Mouse (Mus musculus): Measurements from ENCODE around the gene Mecom. TPM values are rescaled to one million over a fixed set of nuclear protein-coding genes. Genes with fewer than 3 reads are reported as not detected.

Gene Mecom
- total and polyA plus RNA-seq, 3 experiments, result not detected

- no peak for TF ChIP-seq TCF12 (IDR thresholded peaks at IDR 0.05; ENCODE audit: low read depth, low read length)
- TF ChIP-seq POLR2AphosphoS2 (IDR thresholded peaks at IDR 0.05; ENCODE audit: low read depth, low read length), result no peak
- TF ChIP-seq MXI1 (IDR thresholded peaks at IDR 0.05; ENCODE audit: low read depth, low read length), result no peak
- TF ChIP-seq POLR2A (IDR thresholded peaks at IDR 0.05; ENCODE audit: low read depth, low read length), result no peak
- TF ChIP-seq E2F4 (IDR thresholded peaks at IDR 0.05; ENCODE audit: insufficient replicate concordance, low read depth, low read length), result no peak
- TF ChIP-seq ZKSCAN1 (IDR thresholded peaks at IDR 0.05; ENCODE audit: borderline replicate concordance, low read depth, low read length), result no peak
- TF ChIP-seq UBTF (IDR thresholded peaks at IDR 0.05; ENCODE audit: low read depth, low read length), result no peak
- no peak for TF ChIP-seq ETS1 (conservative IDR thresholded peaks at IDR 0.05; ENCODE audit: low read depth, low read length)
- TF ChIP-seq CHD2 (IDR thresholded peaks at IDR 0.05; ENCODE audit: low read length), result no peak
- TF ChIP-seq TBP (conservative IDR thresholded peaks at IDR 0.05; ENCODE audit: low read depth, low read length), result no peak
- TF ChIP-seq CTCF (conservative IDR thresholded peaks at IDR 0.05 in 1 of 2, IDR thresholded peaks at IDR 0.05 in 1 of 2; ENCODE audit: low read depth in 2 of 2, low read length in 2 of 2), result no peak
- no peaks in the 10 kb centered on the region for H3K9me3 ChIP-seq (replicated peaks; ENCODE audit: low read length)
- in situ Hi-C loops (cut with MboI; ENCODE audit: low pct_ligation_motif_present, low pct_unique_long_range_greater_than_20kb, low sequenced_read_pairs) (no loop called here), dilution Hi-C loops (cut with MboI; ENCODE audit: extremely low pct_ligation_motif_present, extremely low pct_unique_long_range_greater_than_20kb, low sequenced_read_pairs) (no loop called here)
- H3K36me3 ChIP-seq (replicated peaks in 1 of 2; ENCODE audit: control insufficient read depth in 1 of 2, insufficient read depth in 1 of 2, low read length in 1 of 2), result no peaks in the 10 kb centered on the region
- H3K4me1 ChIP-seq (ENCODE audit: control insufficient read depth in 1 of 2, insufficient read depth in 2 of 2), result no peaks in the 10 kb centered on the region
- H3K27me3 ChIP-seq (replicated peaks), result no peaks in the 10 kb centered on the region
- H3K27ac ChIP-seq (ENCODE audit: insufficient read depth, low read depth), result no peak overlapping the region
- no peak overlapping the region for H3K4me3 ChIP-seq (replicated peaks in 1 of 3; ENCODE audit: low read depth in 2 of 3, low read length in 2 of 3, poor library complexity in 1 of 3)
- H3K79me2 ChIP-seq (replicated peaks; ENCODE audit: control insufficient read depth, extremely low read depth, insufficient read depth, poor library complexity, severe bottlenecking), result no peaks in the 10 kb centered on the region
- no peak for DNase-seq (ENCODE audit: extremely low read depth)
- H3K9ac ChIP-seq (ENCODE audit: insufficient read depth, low read depth), result no peak overlapping the region
- H3K4me2 ChIP-seq (ENCODE audit: insufficient read depth, low read depth, poor library complexity, severe bottlenecking), result no peak overlapping the region
Observed at GRCm38 (mm10) chr3:30219190-30219884, 328.5 kb downstream of the Mecom start.

DNA sequence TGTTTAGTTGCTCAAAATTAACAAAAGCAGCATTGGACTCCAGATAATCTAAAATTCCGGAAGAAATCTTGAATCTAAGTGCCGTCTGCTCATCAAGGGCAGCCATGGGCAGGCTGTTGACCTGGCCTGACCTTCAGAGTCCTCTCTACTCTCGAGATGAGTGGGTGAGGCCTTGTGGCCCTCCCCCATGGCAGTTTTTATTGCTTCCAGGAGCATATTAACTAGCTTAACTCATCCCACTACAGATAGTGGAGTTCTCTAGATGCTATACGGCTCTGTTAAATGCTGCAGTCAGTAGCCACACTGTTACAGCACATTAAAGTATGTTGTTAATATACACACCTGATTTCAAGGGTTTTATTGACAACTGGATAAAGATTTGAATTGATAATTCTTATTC is 333.2 kb downstream of the Mecom start:
- H3K4me3 ChIP-seq (replicated peaks in 1 of 3; ENCODE audit: low read depth in 2 of 3, low read length in 2 of 3, poor library complexity in 1 of 3), result no peak overlapping the region
- H3K27ac ChIP-seq (ENCODE audit: insufficient read depth, low read depth), result no peak overlapping the region
- no peaks in the 10 kb centered on the region for H3K9me3 ChIP-seq (replicated peaks; ENCODE audit: low read length)
- dilution Hi-C loops (cut with MboI; ENCODE audit: extremely low pct_ligation_motif_present, extremely low pct_unique_long_range_greater_than_20kb, low sequenced_read_pairs), result no loop called here
- in situ Hi-C loops (cut with MboI; ENCODE audit: low pct_ligation_motif_present, low pct_unique_long_range_greater_than_20kb, low sequenced_read_pairs), result no loop called here
- H3K4me2 ChIP-seq (ENCODE audit: insufficient read depth, low read depth, poor library complexity, severe bottlenecking), result no peak overlapping the region
- H3K27me3 ChIP-seq (replicated peaks), result no peaks in the 10 kb centered on the region
- DNase-seq (ENCODE audit: extremely low read depth), result no peak
- no peaks in the 10 kb centered on the region for H3K79me2 ChIP-seq (replicated peaks; ENCODE audit: control insufficient read depth, extremely low read depth, insufficient read depth, poor library complexity, severe bottlenecking)
- H3K4me1 ChIP-seq (ENCODE audit: control insufficient read depth in 1 of 2, insufficient read depth in 2 of 2), result peaks cover 0 to 4% of the 10 kb centered on the region in 2 experiments; a peak in 1 of 4 replicates
- no peaks in the 10 kb centered on the region for H3K36me3 ChIP-seq (replicated peaks in 1 of 2; ENCODE audit: control insufficient read depth in 1 of 2, insufficient read depth in 1 of 2, low read length in 1 of 2)
- TF ChIP-seq MEF2A (IDR thresholded peaks at IDR 0.05; ENCODE audit: borderline replicate concordance, low read depth, low read length) (no peak), JUN (IDR thresholded peaks at IDR 0.05; ENCODE audit: insufficient read depth, low read depth, low read length) (no peak), CHD2 (IDR thresholded peaks at IDR 0.05; ENCODE audit: low read length) (no peak), TBP (conservative IDR thresholded peaks at IDR 0.05; ENCODE audit: low read depth, low read length) (no peak), RCOR1 (conservative IDR thresholded peaks at IDR 0.05; ENCODE audit: low read depth, low read length) (no peak), MAX (IDR thresholded peaks at IDR 0.05; ENCODE audit: low read length) (no peak), BHLHE40 (IDR thresholded peaks at IDR 0.05; ENCODE audit: low read depth, low read length) (no peak), USF1 (IDR thresholded peaks at IDR 0.05; ENCODE audit: low read depth, low read length) (no peak), IRF4 (IDR thresholded peaks at IDR 0.05; ENCODE audit: low read depth, low read length) (no peak), MAFK (IDR thresholded peaks at IDR 0.05; ENCODE audit: insufficient replicate concordance, low read length) (no peak), MXI1 (IDR thresholded peaks at IDR 0.05; ENCODE audit: low read depth, low read length) (no peak), PAX5 (IDR thresholded peaks at IDR 0.05; ENCODE audit: low read length) (no peak), HCFC1 (IDR thresholded peaks at IDR 0.05; ENCODE audit: low read depth, low read length) (no peak), MYC (IDR thresholded peaks at IDR 0.05; ENCODE audit: low read depth, low read length) (no peak), ZMIZ1 (IDR thresholded peaks at IDR 0.05; ENCODE audit: low read depth, low read length) (no peak), MAZ (IDR thresholded peaks at IDR 0.05; ENCODE audit: low read depth, low read length) (no peak), ZC3H11A (IDR thresholded peaks at IDR 0.05; ENCODE audit: low read depth, low read length) (no peak), KAT2A (IDR thresholded peaks at IDR 0.05; ENCODE audit: insufficient replicate concordance, low read length) (no peak), ZNF384 (IDR thresholded peaks at IDR 0.05; ENCODE audit: low read depth, low read length) (no peak), CTCF (conservative IDR thresholded peaks at IDR 0.05 in 1 of 2, IDR thresholded peaks at IDR 0.05 in 1 of 2; ENCODE audit: low read depth in 2 of 2, low read length in 2 of 2) (no peak)
- no peak overlapping the region for H3K9ac ChIP-seq (ENCODE audit: insufficient read depth, low read depth)

Data from CH12.LX (cell line).